Mouse (Mus musculus): ENCODE results near the gene Car5a. TPM values are rescaled to one million over a fixed set of nuclear protein-coding genes. Genes with fewer than 3 reads are reported as not detected.

Car5a gene
- polyA plus RNA-seq, 1 experiment from 2014 or later, result not detected

- H3K4me3 ChIP-seq (ENCODE audit: low read length), result no peak overlapping the region
- WGBS, result 67% methylated on average over 9 of the region's 9 CpGs
- H3K27me3 ChIP-seq (ENCODE audit: control insufficient read depth, insufficient read depth, low read length), result no peaks in the 10 kb centered on the region
- ATAC-seq (ENCODE audit: low FRiP score, low TSS enrichment), result no peak
- H3K4me1 ChIP-seq (ENCODE audit: control insufficient read depth, insufficient read depth, low read length), result peaks cover 18% of the 10 kb centered on the region
- no peak overlapping the region for H3K9ac ChIP-seq (ENCODE audit: low read depth, low read length)
- H3K4me2 ChIP-seq (replicated peaks; ENCODE audit: low read depth, low read length), result no peak overlapping the region
- no peaks in the 10 kb centered on the region for H3K36me3 ChIP-seq (ENCODE audit: control insufficient read depth, insufficient read depth, low read length)
- H3K9me3 ChIP-seq (ENCODE audit: control insufficient read depth, low read length), result no peaks in the 10 kb centered on the region
- no peak overlapping the region for H3K27ac ChIP-seq (ENCODE audit: low read depth, low read length)
These were observed 69.2 kb downstream of the Car5a start for GRCm38 (mm10) chr8:121875517-121875916.

GRCm38 (mm10) chr8:121875045-121875444, 69.7 kb downstream of the Car5a start:
- H3K4me3 ChIP-seq (ENCODE audit: low read length), result no peak overlapping the region
- no peaks in the 10 kb centered on the region for H3K9me3 ChIP-seq (ENCODE audit: control insufficient read depth, low read length)
- no peaks in the 10 kb centered on the region for H3K27me3 ChIP-seq (ENCODE audit: control insufficient read depth, insufficient read depth, low read length)
- 0 out of 2 replicates have a peak overlapping the region, but pooled peaks have one; percentile 7 for H3K9ac ChIP-seq (ENCODE audit: low read depth, low read length)
- ATAC-seq (ENCODE audit: low FRiP score, low TSS enrichment), result no peak
- 22% methylated on average over 3 of the region's 3 CpGs for WGBS
- H3K27ac ChIP-seq (ENCODE audit: low read depth, low read length), result no peak overlapping the region
- peaks cover 18% of the 10 kb centered on the region for H3K4me1 ChIP-seq (ENCODE audit: control insufficient read depth, insufficient read depth, low read length)
- no peak overlapping the region for H3K4me2 ChIP-seq (replicated peaks; ENCODE audit: low read depth, low read length)
- H3K36me3 ChIP-seq (ENCODE audit: control insufficient read depth, insufficient read depth, low read length), result no peaks in the 10 kb centered on the region

- no peak overlapping the region for H3K4me3 ChIP-seq (ENCODE audit: low read length)
- H3K27me3 ChIP-seq (ENCODE audit: control insufficient read depth, insufficient read depth, low read length), result no peaks in the 10 kb centered on the region
- H3K27ac ChIP-seq (ENCODE audit: low read depth, low read length), result no peak overlapping the region
- peak; percentile 66; the same call in 1 of the 2 replicates for ATAC-seq (ENCODE audit: low FRiP score, low TSS enrichment)
- H3K36me3 ChIP-seq (ENCODE audit: control insufficient read depth, insufficient read depth, low read length), result no peaks in the 10 kb centered on the region
- no peaks in the 10 kb centered on the region for H3K9me3 ChIP-seq (ENCODE audit: control insufficient read depth, low read length)
- WGBS, result 45% methylated on average over 9 of the region's 9 CpGs
- H3K4me1 ChIP-seq (ENCODE audit: control insufficient read depth, insufficient read depth, low read length), result peaks cover 18% of the 10 kb centered on the region
- H3K9ac ChIP-seq (ENCODE audit: low read depth, low read length), result no peak overlapping the region
- H3K4me2 ChIP-seq (replicated peaks; ENCODE audit: low read depth, low read length), result no peak overlapping the region
These were observed 70.7 kb downstream of the Car5a start for GRCm38 (mm10) chr8:121874031-121874430.

GRCm38 (mm10) chr8:121871833-121872440, 72.8 kb downstream of the Car5a start:
- Histone ChIP-seq H3K4me3 (ENCODE audit: low read length) (no peak overlapping the region), H3K36me3 (ENCODE audit: control insufficient read depth, insufficient read depth, low read length) (no peaks in the 10 kb centered on the region), H3K4me2 (replicated peaks; ENCODE audit: low read depth, low read length) (no peak overlapping the region), H3K9ac (ENCODE audit: low read depth, low read length) (peak overlapping the region; percentile 18; the same call in 1 of the 2 replicates), H3K9me3 (ENCODE audit: control insufficient read depth, low read length) (no peaks in the 10 kb centered on the region), H3K4me1 (ENCODE audit: control insufficient read depth, insufficient read depth, low read length) (peaks cover 18% of the 10 kb centered on the region), H3K27me3 (ENCODE audit: control insufficient read depth, insufficient read depth, low read length) (no peaks in the 10 kb centered on the region), H3K27ac (ENCODE audit: low read depth, low read length) (no peak overlapping the region)
- 26% methylated on average over 10 of the region's 10 CpGs for WGBS
- ATAC-seq (ENCODE audit: low FRiP score, low TSS enrichment), result no peak

GRCm38 (mm10) chr8:121870190-121870589, 74.5 kb downstream of the Car5a start:
- Histone ChIP-seq H3K4me1 (ENCODE audit: control insufficient read depth, insufficient read depth, low read length) (peaks cover 11% of the 10 kb centered on the region), H3K27me3 (ENCODE audit: control insufficient read depth, insufficient read depth, low read length) (no peaks in the 10 kb centered on the region), H3K27ac (ENCODE audit: low read depth, low read length) (no peak overlapping the region), H3K4me2 (replicated peaks; ENCODE audit: low read depth, low read length) (no peak overlapping the region), H3K36me3 (ENCODE audit: control insufficient read depth, insufficient read depth, low read length) (no peaks in the 10 kb centered on the region), H3K9ac (ENCODE audit: low read depth, low read length) (no peak overlapping the region), H3K4me3 (ENCODE audit: low read length) (no peak overlapping the region), H3K9me3 (ENCODE audit: control insufficient read depth, low read length) (no peaks in the 10 kb centered on the region)
- WGBS, result 83% methylated on average over 2 of the region's 2 CpGs
- no peak for ATAC-seq (ENCODE audit: low FRiP score, low TSS enrichment)

- no peak overlapping the region for H3K27ac ChIP-seq (ENCODE audit: low read depth, low read length)
- no peak overlapping the region for H3K9ac ChIP-seq (ENCODE audit: low read depth, low read length)
- no peak overlapping the region for H3K4me3 ChIP-seq (ENCODE audit: low read length)
- no peaks in the 10 kb centered on the region for H3K9me3 ChIP-seq (ENCODE audit: control insufficient read depth, low read length)
- no peaks in the 10 kb centered on the region for H3K27me3 ChIP-seq (ENCODE audit: control insufficient read depth, insufficient read depth, low read length)
- H3K36me3 ChIP-seq (ENCODE audit: control insufficient read depth, insufficient read depth, low read length), result no peaks in the 10 kb centered on the region
- 93% methylated on average over 7 of the region's 7 CpGs for WGBS
- no peaks in the 10 kb centered on the region for H3K4me1 ChIP-seq (ENCODE audit: control insufficient read depth, insufficient read depth, low read length)
- no peak overlapping the region for H3K4me2 ChIP-seq (replicated peaks; ENCODE audit: low read depth, low read length)
- no peak for ATAC-seq (ENCODE audit: low FRiP score, low TSS enrichment)
These were observed 75.8 kb downstream of the Car5a start for GRCm38 (mm10) chr8:121868896-121869295.

GRCm38 (mm10) chr8:121868196-121868595, 76.5 kb downstream of the Car5a start:
- Histone ChIP-seq H3K27me3 (ENCODE audit: control insufficient read depth, insufficient read depth, low read length) (no peaks in the 10 kb centered on the region), H3K4me2 (replicated peaks; ENCODE audit: low read depth, low read length) (no peak overlapping the region), H3K9ac (ENCODE audit: low read depth, low read length) (no peak overlapping the region), H3K9me3 (ENCODE audit: control insufficient read depth, low read length) (no peaks in the 10 kb centered on the region), H3K36me3 (ENCODE audit: control insufficient read depth, insufficient read depth, low read length) (no peaks in the 10 kb centered on the region), H3K4me1 (ENCODE audit: control insufficient read depth, insufficient read depth, low read length) (no peaks in the 10 kb centered on the region), H3K4me3 (ENCODE audit: low read length) (no peak overlapping the region), H3K27ac (ENCODE audit: low read depth, low read length) (no peak overlapping the region)
- 86% methylated on average over 5 of the region's 5 CpGs for WGBS
- no peak for ATAC-seq (ENCODE audit: low FRiP score, low TSS enrichment)

Small RNAs within 50 kb of the gene (microRNA-seq; reads per million reads assigned to microRNA genes)
- gene Mir7237, result not detected

Other genes with a start within 250 kb of the Car5a start
- gene Jph3, start 215.3 kb downstream of the Car5a start, polyA plus RNA-seq (2014; fragmentation: Nextera tagmentation; extraction: Ambion mirVana), result 0.30 and 0.46 TPM in 2 replicates
- gene Klhdc4, start 115.3 kb downstream of the Car5a start, polyA plus RNA-seq (2014; fragmentation: Nextera tagmentation; extraction: Ambion mirVana), result 35.7 and 44.4 TPM in 2 replicates
- 16.8 and 25.9 TPM in 2 replicates for gene Slc7a5, start 37.2 kb downstream of the Car5a start, polyA plus RNA-seq (2014; fragmentation: Nextera tagmentation; extraction: Ambion mirVana)
- gene Banp, start 4.8 kb upstream of the Car5a start, polyA plus RNA-seq (2014; fragmentation: Nextera tagmentation; extraction: Ambion mirVana), result 39.2 and 39.5 TPM in 2 replicates

Data from kidney, embryonic 14.5 days (tissue).